ENCODE assay signal across 8 mouse cellular contexts in genomic region chr10:9675550-9676417, GRCm38 (mm10). TPM values are rescaled to one million over a fixed set of nuclear protein-coding genes. Genes with fewer than 3 reads are reported as not detected.
DNase-seq lines count a peak whose midpoint lies in the region; ATAC-seq and TF ChIP-seq lines count a peak whose summit lies in the region.

No protein-coding gene starts in this region.

- 8% methylated on average over 36 of the region's 36 CpGs for WGBS in liver, adult 2 months
- WGBS in heart, embryonic 14.5 days, result 5% methylated on average over 36 of the region's 36 CpGs
- WGBS in limb, embryonic 14.5 days, result 6% methylated on average over 33 of the region's 36 CpGs
- WGBS in neural tube, embryonic 13.5 days, result under 1% methylated on average over 36 of the region's 36 CpGs

- H3K27me3 ChIP-seq in liver, adult 2 months (ENCODE audit: control insufficient read depth, insufficient read depth, low read length), result peaks cover 8% of the 10 kb centered on the region
- no peaks in the 10 kb centered on the region for H3K27me3 ChIP-seq in heart, embryonic 14.5 days (ENCODE audit: control insufficient read depth, insufficient read depth, low read length)
- 0 out of 2 replicates have a peak, but pooled peaks cover 8% of the 10 kb centered on the region for H3K27me3 ChIP-seq in limb, embryonic 14.5 days (ENCODE audit: control insufficient read depth, insufficient read depth, low read length)
- peaks cover 23% of the 10 kb centered on the region for H3K27me3 ChIP-seq in neural tube, embryonic 13.5 days

- no peak for DNase-seq in liver, adult 2 months (ENCODE audit: extremely low read depth, low read depth, low spot score)
- no peak for DNase-seq in liver
- DNase-seq in embryo, embryonic 9.5 days (ENCODE audit: extremely low spot score), result peak; percentile 65
- peak; percentile 3 for DNase-seq in limb, embryonic 14.5 days (ENCODE audit: low spot score)
- DNase-seq in layer of hippocampus, postnatal 14 days (ENCODE audit: low spot score in 2 of 2), result no peak
- DNase-seq in gastrocnemius, adult 18-20 months (ENCODE audit: low spot score), result no peak

- no peak for TF ChIP-seq CTCF in liver, adult 2 months (IDR thresholded peaks at IDR 0.05; ENCODE audit: low read depth, low read length)

- peak overlapping the region; percentile 56; the same call in 1 of the 2 replicates for H3K4me3 ChIP-seq in liver, adult 2 months (ENCODE audit: insufficient read depth, low read depth, low read length)
- peak overlapping the region; percentile 63 to 65 for H3K4me3 ChIP-seq in heart, embryonic 14.5 days (ENCODE audit: control insufficient read depth in 1 of 2, insufficient read depth in 1 of 2, low read depth in 1 of 2, low read length in 2 of 2)
- H3K4me3 ChIP-seq in limb, embryonic 14.5 days (replicated peaks; ENCODE audit: low read length), result peak overlapping the region; percentile 59
- peak overlapping the region; percentile 71 for H3K4me3 ChIP-seq in neural tube, embryonic 13.5 days

- H3K27ac ChIP-seq in liver, adult 2 months (replicated peaks; ENCODE audit: insufficient read depth, low read depth, low read length), result no peak overlapping the region
- H3K27ac ChIP-seq in heart, embryonic 14.5 days (replicated peaks in 1 of 2; ENCODE audit: control insufficient read depth in 1 of 2, insufficient read depth in 1 of 2, low read depth in 2 of 2, low read length in 2 of 2), result no peak overlapping the region
- H3K27ac ChIP-seq in limb, embryonic 14.5 days (replicated peaks; ENCODE audit: low read depth, low read length), result no peak overlapping the region
- H3K27ac ChIP-seq in neural tube, embryonic 13.5 days (replicated peaks), result peak overlapping the region; percentile 81

- peak; percentile 27 for ATAC-seq in heart, embryonic 14.5 days (ENCODE audit: insufficient number of reproducible peaks, insufficient read depth, low FRiP score, low read depth)
- ATAC-seq in limb, embryonic 14.5 days (ENCODE audit: low FRiP score, low read depth), result no peak
- peak; percentile 44; the same call in 1 of the 2 replicates for ATAC-seq in neural tube, embryonic 13.5 days (ENCODE audit: low read depth)

- H3K9me3 ChIP-seq in heart, embryonic 14.5 days (ENCODE audit: control insufficient read depth, low read length), result no peaks in the 10 kb centered on the region
- no peaks in the 10 kb centered on the region for H3K9me3 ChIP-seq in limb, embryonic 14.5 days (ENCODE audit: control insufficient read depth, low read length)
- no peaks in the 10 kb centered on the region for H3K9me3 ChIP-seq in neural tube, embryonic 13.5 days

- TF ChIP-seq POLR2A in liver, adult 2 months (IDR thresholded peaks at IDR 0.05; ENCODE audit: extremely low read depth, insufficient read depth, low read length), result no peak
- no peak for TF ChIP-seq POLR2A in limb, embryonic 14.5 days (IDR thresholded peaks at IDR 0.05; ENCODE audit: borderline replicate concordance, extremely low read depth, insufficient read depth, insufficient read length)

- H3K9ac ChIP-seq in liver, adult 2 months (ENCODE audit: low read depth, low read length), result 0 out of 2 replicates have a peak overlapping the region, but pooled peaks have one; percentile 0
- peak overlapping the region; percentile 74 for H3K9ac ChIP-seq in heart, embryonic 14.5 days (ENCODE audit: low read length)
- peak overlapping the region; percentile 65 for H3K9ac ChIP-seq in limb, embryonic 14.5 days (ENCODE audit: low read depth, low read length, severe bottlenecking)
- peak overlapping the region; percentile 79 for H3K9ac ChIP-seq in neural tube, embryonic 13.5 days

- H3K36me3 ChIP-seq in liver, adult 2 months (ENCODE audit: control insufficient read depth, insufficient read depth, low read length), result no peaks in the 10 kb centered on the region
- H3K36me3 ChIP-seq in heart, embryonic 14.5 days (ENCODE audit: control insufficient read depth, insufficient read depth, low read length), result no peaks in the 10 kb centered on the region
- H3K36me3 ChIP-seq in limb, embryonic 14.5 days (ENCODE audit: control insufficient read depth, insufficient read depth, low read length), result no peaks in the 10 kb centered on the region
- H3K36me3 ChIP-seq in neural tube, embryonic 13.5 days, result no peaks in the 10 kb centered on the region

- no peaks in the 10 kb centered on the region for H3K4me1 ChIP-seq in liver, adult 2 months (ENCODE audit: control insufficient read depth, insufficient read depth, low read length)
- peaks cover 0 to 13% of the 10 kb centered on the region in 2 experiments; a peak in 1 of 4 replicates for H3K4me1 ChIP-seq in heart, embryonic 14.5 days (ENCODE audit: control insufficient read depth in 2 of 2, insufficient read depth in 2 of 2, low read length in 2 of 2)
- H3K4me1 ChIP-seq in limb, embryonic 14.5 days (ENCODE audit: control insufficient read depth, insufficient read depth, low read length), result peaks cover 6% of the 10 kb centered on the region; the same call in 1 of the 2 replicates
- H3K4me1 ChIP-seq in neural tube, embryonic 13.5 days (replicated peaks), result peaks cover 47% of the 10 kb centered on the region

- no peaks in the 10 kb centered on the region for H3K79me2 ChIP-seq in liver, adult 2 months (ENCODE audit: control insufficient read depth, insufficient read depth, low read length)

- H3K4me2 ChIP-seq in heart, embryonic 14.5 days (ENCODE audit: low read length), result peak overlapping the region; percentile 98
- H3K4me2 ChIP-seq in limb, embryonic 14.5 days (replicated peaks; ENCODE audit: low read depth, low read length, severe bottlenecking), result peak overlapping the region; percentile 98
- peak overlapping the region; percentile 95 for H3K4me2 ChIP-seq in neural tube, embryonic 13.5 days

RNA-seq across cellular contexts. Expression of gene Samd5, which starts 0.8 kb away (rescaled TPM):
- 0.92 and 1.3 TPM in 2 replicates for total RNA-seq in liver, adult 2 months (2014; rRNA removed)
- polyA plus RNA-seq in liver, adult 2 months (2012; rRNA removed), result 0.17 and 0.21 TPM in 2 replicates
- 2.6 and 3.1 TPM in 2 replicates for polyA plus RNA-seq in heart, embryonic 14.5 days (2014; fragmentation: Nextera tagmentation; extraction: Ambion mirVana)
- 6.7 and 7.4 TPM in 2 replicates for polyA plus RNA-seq in limb, embryonic 14.5 days (2012; rRNA removed)
- 11.1 and 11.8 TPM in 2 replicates for polyA plus RNA-seq in limb, embryonic 14.5 days (2014; fragmentation: Nextera tagmentation; extraction: Ambion mirVana)
- polyA plus RNA-seq in neural tube, embryonic 13.5 days (2015; fragmentation: Nextera tagmentation; extraction: Ambion mirVana), result 4.2 TPM in 2 replicates
- total RNA-seq in layer of hippocampus, postnatal 14 days (2021), result 10 to 100 TPM; 15.2 to 16.1 TPM
- total RNA-seq in gastrocnemius, adult 18-20 months (2021), result 1 to 10 TPM; 1.1 to 1.3 TPM

Comparison
In these comparisons a context has a peak if more than half of its experiments do, and no peak if none do; other contexts are left out.
1. DNase-seq: peak in embryo, embryonic 9.5 days (single experiment) and limb, embryonic 14.5 days (single experiment); none in liver, adult 2 months (single experiment), liver (single experiment), layer of hippocampus, postnatal 14 days (0 of 2) and gastrocnemius, adult 18-20 months (single experiment).
2. H3K9ac ChIP-seq: peak in every context shown above with its lines; median percentile 79 in neural tube, embryonic 13.5 days; 74 in heart, embryonic 14.5 days; 65 in limb, embryonic 14.5 days; 0 in liver, adult 2 months.
3. Peak in every context shown above with its lines, with median percentiles within 50 percentile points of each other: H3K4me3 ChIP-seq and H3K4me2 ChIP-seq.